Mouse (Mus musculus) hindbrain, embryonic 10.5 days (tissue): ENCODE measurements around the gene BC030867. TPM values are rescaled to one million over a fixed set of nuclear protein-coding genes. Genes with fewer than 3 reads are reported as not detected.

Experiments used
- DNase-seq: peaks from one replicate; pipeline ENCODE4 v3.0.0-alpha.2; 2017; ENCODE audit warnings: low spot score
- H3K27ac ChIP-seq: fragments of 300-500 bp; sonication (generic); 2 replicates; pipeline ENCODE4 v1.5.1; 2016; ENCODE audit warnings: mild to moderate bottlenecking, moderate library complexity
- H3K27me3 ChIP-seq: fragments of 300-500 bp; sonication (generic); 2 replicates; pipeline ENCODE4 v1.6.1; 2016; ENCODE audit warnings: mild to moderate bottlenecking; ENCODE audit not compliant: poor library complexity, insufficient read depth, severe bottlenecking
- H3K36me3 ChIP-seq: fragments of 300-500 bp; sonication (generic); 2 replicates; pipeline ENCODE4 v1.6.1; 2016; ENCODE audit warnings: mild to moderate bottlenecking, moderate library complexity
- H3K4me1 ChIP-seq: fragments of 300-500 bp; sonication (generic); replicated peaks from 2 replicates; pipeline ENCODE4 v1.6.1; 2016; ENCODE audit warnings: mild to moderate bottlenecking
- H3K4me3 ChIP-seq: fragments of 300-500 bp; sonication (generic); 2 replicates; pipeline ENCODE4 v1.5.1; 2016; ENCODE audit warnings: mild to moderate bottlenecking, moderate library complexity
- H3K9me3 ChIP-seq: fragments of 300-500 bp; sonication (generic); 2 replicates; pipeline ENCODE4 v1.6.1; 2016; ENCODE audit warnings: mild to moderate bottlenecking, moderate library complexity
- WGBS: fragments of 180-500 bp; shearing (Covaris S2); methylation state at CpG from one replicate; pipeline ENCODE4 v1.1.7; 2016; 5-methylcytosine and 5-hydroxymethylcytosine counted together
- polyA plus RNA-seq: library from polyadenylated mRNA; unstranded; fragments of >200 nt; fragmentation: Nextera tagmentation; extraction: Ambion mirVana; gene quantifications from 2 replicates; pipeline ENCODE4 v1.2.1, GENCODE M21; 2016

The BC030867 gene
- polyA plus RNA-seq: 20.9 and 28.3 TPM in 2 replicates

GRCm38 (mm10) chr11:102248630-102249230 lies at the start of gene BC030867:
BC030867 (plus strand) TSS chr11:102248882.
- peak within 1 kb of the TSS; percentile 81 for H3K4me3 ChIP-seq
- peak; percentile 96 for DNase-seq
- H3K27ac ChIP-seq: peak within 1 kb of the TSS; percentile 89
- no peaks in the 10 kb centered on the region for H3K9me3 ChIP-seq
- peaks cover 19% of the 10 kb centered on the region for H3K27me3 ChIP-seq
- WGBS: under 1% methylated on average over 41 of the region's 41 CpGs
- peaks cover 35% of the 10 kb centered on the region for H3K4me1 ChIP-seq
- peaks cover 29% of the 10 kb centered on the region for H3K36me3 ChIP-seq

- Histone ChIP-seq H3K9me3 (no peaks in the 10 kb centered on the region), H3K27ac (no peak overlapping the region), H3K4me1 (peaks cover 3% of the 10 kb centered on the region; the same call in 1 of the 2 replicates), H3K27me3 (no peaks in the 10 kb centered on the region), H3K4me3 (no peak overlapping the region), H3K36me3 (peaks cover 98% of the 10 kb centered on the region)
- WGBS: 84% methylated on average over 9 of the region's 9 CpGs
- no peak for DNase-seq
Measured at GRCm38 (mm10) chr11:102199856-102200255, 48.8 kb upstream of the BC030867 start.

GRCm38 (mm10) chr11:102201408-102201821 lies 47.3 kb upstream of the BC030867 start:
- no peak overlapping the region for H3K27ac ChIP-seq
- 83% methylated on average over 12 of the region's 12 CpGs for WGBS
- H3K9me3 ChIP-seq: no peaks in the 10 kb centered on the region
- H3K27me3 ChIP-seq: no peaks in the 10 kb centered on the region
- DNase-seq: no peak
- H3K4me1 ChIP-seq: peaks cover 7% of the 10 kb centered on the region
- peaks cover 98% of the 10 kb centered on the region for H3K36me3 ChIP-seq
- no peak overlapping the region for H3K4me3 ChIP-seq

- no peak for DNase-seq
- peaks cover 60% of the 10 kb centered on the region for H3K36me3 ChIP-seq
- H3K4me3 ChIP-seq: peak overlapping the region; percentile 16; the same call in 1 of the 2 replicates
Measured at GRCm38 (mm10) chr11:102206481-102206880, 42.2 kb upstream of the BC030867 start.

GRCm38 (mm10) chr11:102207825-102208777 lies 40.6 kb upstream of the BC030867 start:
- Histone ChIP-seq H3K9me3 (no peaks in the 10 kb centered on the region), H3K27me3 (no peaks in the 10 kb centered on the region), H3K36me3 (peaks cover 50% of the 10 kb centered on the region), H3K4me1 (peaks cover 56% of the 10 kb centered on the region), H3K27ac (peak overlapping the region; percentile 81), H3K4me3 (peak overlapping the region; percentile 22)
- peak; percentile 82 for DNase-seq
- 26% methylated on average over 11 of the region's 11 CpGs for WGBS

More at GRCm38 (mm10) chr11:102206481-102206880, 42.2 kb upstream of the BC030867 start:
- H3K27me3 ChIP-seq: no peaks in the 10 kb centered on the region
- WGBS: 66% methylated on average over 30 of the region's 30 CpGs
- H3K9me3 ChIP-seq: no peaks in the 10 kb centered on the region
- peak overlapping the region; percentile 82 for H3K27ac ChIP-seq
- peaks cover 48% of the 10 kb centered on the region for H3K4me1 ChIP-seq

- WGBS: 38% methylated on average over 4 of the region's 4 CpGs
Measured at GRCm38 (mm10) chr11:102208846-102209245, 39.8 kb upstream of the BC030867 start.

GRCm38 (mm10) chr11:102209742-102210141 lies 38.9 kb upstream of the BC030867 start:
- Histone ChIP-seq H3K4me1 (peaks cover 69% of the 10 kb centered on the region), H3K4me3 (no peak overlapping the region; the same call in 1 of the 2 replicates), H3K36me3 (peaks cover 35% of the 10 kb centered on the region), H3K27ac (peak overlapping the region; percentile 81), H3K27me3 (no peaks in the 10 kb centered on the region), H3K9me3 (no peaks in the 10 kb centered on the region)
- WGBS: 20% methylated on average over 2 of the region's 2 CpGs
- no peak for DNase-seq

More at GRCm38 (mm10) chr11:102208846-102209245, 39.8 kb upstream of the BC030867 start:
- Histone ChIP-seq H3K27me3 (no peaks in the 10 kb centered on the region), H3K4me1 (peaks cover 60% of the 10 kb centered on the region), H3K9me3 (no peaks in the 10 kb centered on the region), H3K36me3 (peaks cover 44% of the 10 kb centered on the region), H3K27ac (peak overlapping the region; percentile 81), H3K4me3 (0 out of 2 replicates have a peak overlapping the region, but pooled peaks have one; percentile 22)
- DNase-seq: no peak

GRCm38 (mm10) chr11:102210185-102210584 lies 38.5 kb upstream of the BC030867 start:
- no peaks in the 10 kb centered on the region for H3K9me3 ChIP-seq
- DNase-seq: no peak
- no peak overlapping the region for H3K4me3 ChIP-seq
- H3K36me3 ChIP-seq: peaks cover 30% of the 10 kb centered on the region
- WGBS: 74% methylated on average over 3 of the region's 3 CpGs
- peaks cover 74% of the 10 kb centered on the region for H3K4me1 ChIP-seq
- H3K27ac ChIP-seq: peak overlapping the region; percentile 35; the same call in 1 of the 2 replicates
- H3K27me3 ChIP-seq: no peaks in the 10 kb centered on the region

GRCm38 (mm10) chr11:102211011-102211410 lies 37.7 kb upstream of the BC030867 start:
- H3K4me3 ChIP-seq: no peak overlapping the region
- no peaks in the 10 kb centered on the region for H3K9me3 ChIP-seq
- peak overlapping the region; percentile 42; the same call in 1 of the 2 replicates for H3K27ac ChIP-seq
- WGBS: 66% methylated on average over 5 of the region's 5 CpGs
- no peak for DNase-seq
- H3K4me1 ChIP-seq: peaks cover 82% of the 10 kb centered on the region
- no peaks in the 10 kb centered on the region for H3K27me3 ChIP-seq
- H3K36me3 ChIP-seq: peaks cover 22% of the 10 kb centered on the region

GRCm38 (mm10) chr11:102211936-102212341 lies 36.7 kb upstream of the BC030867 start:
- no peak overlapping the region for H3K4me3 ChIP-seq
- H3K4me1 ChIP-seq: peaks cover 81% of the 10 kb centered on the region
- WGBS: 78% methylated on average over 18 of the region's 18 CpGs
- H3K27ac ChIP-seq: 0 out of 2 replicates have a peak overlapping the region, but pooled peaks have one; percentile 9
- no peak for DNase-seq
- H3K36me3 ChIP-seq: peaks cover 13% of the 10 kb centered on the region
- H3K9me3 ChIP-seq: no peaks in the 10 kb centered on the region
- no peaks in the 10 kb centered on the region for H3K27me3 ChIP-seq

- no peaks in the 10 kb centered on the region for H3K9me3 ChIP-seq
- H3K27ac ChIP-seq: peak overlapping the region; percentile 9; the same call in 1 of the 2 replicates
- DNase-seq: no peak
- no peaks in the 10 kb centered on the region for H3K27me3 ChIP-seq
- H3K4me3 ChIP-seq: no peak overlapping the region
- H3K36me3 ChIP-seq: peaks cover 31% of the 10 kb centered on the region
- H3K4me1 ChIP-seq: peaks cover 81% of the 10 kb centered on the region
- WGBS: 71% methylated on average over 10 of the region's 10 CpGs
Measured at GRCm38 (mm10) chr11:102214430-102215156, 34.1 kb upstream of the BC030867 start.

- H3K9me3 ChIP-seq: no peaks in the 10 kb centered on the region
- peaks cover 82% of the 10 kb centered on the region for H3K4me1 ChIP-seq
- no peak for DNase-seq
- H3K36me3 ChIP-seq: peaks cover 40% of the 10 kb centered on the region
- H3K4me3 ChIP-seq: no peak overlapping the region
- H3K27ac ChIP-seq: peak overlapping the region; percentile 62; the same call in 1 of the 2 replicates
- 78% methylated on average over 11 of the region's 11 CpGs for WGBS
- no peaks in the 10 kb centered on the region for H3K27me3 ChIP-seq
Measured at GRCm38 (mm10) chr11:102215511-102215910, 33.2 kb upstream of the BC030867 start.
